Mouse (Mus musculus): ENCODE measurements around the gene Anapc15-ps.

- TF ChIP-seq CTCF (IDR thresholded peaks at IDR 0.05; ENCODE audit: borderline replicate concordance, extremely low read depth, insufficient read depth, insufficient read length): no peak
- no peak for TF ChIP-seq POLR2A (IDR thresholded peaks at IDR 0.05; ENCODE audit: borderline replicate concordance, extremely low read depth, insufficient read depth, insufficient read length, poor library complexity, severe bottlenecking)
Observed at GRCm38 (mm10) chr10:95679131-95679530, 5.9 kb upstream of the Anapc15-ps start.
